ENCODE assay signal across 14 mouse cellular contexts in genomic region chr12:24961821-24962220, GRCm38 (mm10).
"Had no signal": no experiment of that assay in that cellular context is flagged by ENCODE, and none has a peak within 500 bp of the region (broad histone marks: within the 10 kb centered on the region; RNA-seq: fewer than 3 reads in every experiment).

No protein-coding gene starts in this region.

- H3K27me3 ChIP-seq: hindbrain, embryonic 13.5 days; intestine, embryonic 15.5 days; limb, embryonic 13.5 days; liver, embryonic 15.5 days; midbrain, embryonic 15.5 days; neural tube, embryonic 12.5 days had no signal

- H3K4me1 ChIP-seq: hindbrain, embryonic 13.5 days; intestine, embryonic 15.5 days; midbrain, embryonic 10.5 days; midbrain, embryonic 15.5 days; neural tube, embryonic 12.5 days had no signal

- H3K27ac ChIP-seq: hindbrain, embryonic 13.5 days; intestine, embryonic 15.5 days; limb, embryonic 13.5 days; liver, embryonic 15.5 days; midbrain, embryonic 10.5 days; midbrain, embryonic 15.5 days; neural tube, embryonic 12.5 days had no signal

- ATAC-seq: intestine, embryonic 15.5 days; midbrain, embryonic 15.5 days had no signal

- H3K9me3 ChIP-seq: intestine, embryonic 15.5 days; liver, embryonic 15.5 days; midbrain, embryonic 10.5 days; midbrain, embryonic 15.5 days; neural tube, embryonic 12.5 days had no signal

- DNase-seq: left cerebral cortex, postnatal 4 days; lung, embryonic 14.5 days; lung, postnatal 10 days; lung, postnatal 4 days; retina, postnatal 1 day; right cerebral cortex, postnatal 14 days; thymus, postnatal 25 days had no signal

- H3K36me3 ChIP-seq: intestine, embryonic 15.5 days; liver, embryonic 15.5 days; midbrain, embryonic 15.5 days had no signal

- H3K4me2 ChIP-seq: hindbrain, embryonic 13.5 days; intestine, embryonic 15.5 days; limb, embryonic 13.5 days; liver, embryonic 15.5 days; lung, embryonic 14.5 days; midbrain, embryonic 15.5 days; neural tube, embryonic 12.5 days had no signal

- H3K4me3 ChIP-seq: hindbrain, embryonic 13.5 days; intestine, embryonic 15.5 days; limb, embryonic 13.5 days; liver, embryonic 15.5 days; midbrain, embryonic 10.5 days; midbrain, embryonic 15.5 days; neural tube, embryonic 12.5 days had no signal

- H3K9ac ChIP-seq: hindbrain, embryonic 13.5 days; intestine, embryonic 15.5 days; limb, embryonic 13.5 days; liver, embryonic 15.5 days; lung, embryonic 14.5 days; midbrain, embryonic 15.5 days; neural tube, embryonic 12.5 days had no signal
